Mouse (Mus musculus) stomach, postnatal 0 days (tissue): ENCODE measurements around the gene Mast4. TPM values are rescaled to one million over a fixed set of nuclear protein-coding genes. Genes with fewer than 3 reads are reported as not detected.

Source experiments
- ATAC-seq: fragments of 200-750 bp; cut with Nextera tagmentation; 2 replicates; pipeline ENCODE4 v1.8.0; 2017; ENCODE audit not compliant: low FRiP score, low TSS enrichment
- DNase-seq: peaks from one replicate; pipeline ENCODE4 v3.0.0-alpha.2; 2016; ENCODE audit warnings: low spot score
- H3K27ac ChIP-seq: fragments of 300-500 bp; sonication (generic); replicated peaks from 2 replicates; pipeline ENCODE4 v1.5.1; 2014; ENCODE audit warnings: mild to moderate bottlenecking, control low read depth
- H3K27me3 ChIP-seq: fragments of 300-500 bp; sonication (generic); 2 replicates; pipeline ENCODE4 v1.6.1; 2014; ENCODE audit warnings: low read length; ENCODE audit not compliant: control insufficient read depth, insufficient read depth
- H3K36me3 ChIP-seq: fragments of 300-500 bp; sonication (generic); 2 replicates; pipeline ENCODE4 v1.6.1; 2014; ENCODE audit warnings: low read length, mixed read lengths; ENCODE audit not compliant: control insufficient read depth, insufficient read depth
- H3K4me1 ChIP-seq: fragments of 300-500 bp; sonication (generic); replicated peaks from 2 replicates; pipeline ENCODE4 v1.6.1; 2014; ENCODE audit warnings: antibody characterized with exemption; ENCODE audit not compliant: control insufficient read depth, insufficient read depth
- H3K4me2 ChIP-seq: fragments of 300-500 bp; sonication (generic); replicated peaks from 2 replicates; pipeline ENCODE4 v1.6.1; 2014; ENCODE audit warnings: low read depth, mild to moderate bottlenecking, control low read depth, moderate library complexity
- H3K4me3 ChIP-seq: fragments of 300-500 bp; sonication (generic); 2 replicates; pipeline ENCODE4 v1.5.1; 2014; ENCODE audit warnings: low read depth, low read length, control low read depth
- H3K9ac ChIP-seq: fragments of 300-500 bp; sonication (generic); 2 replicates; pipeline ENCODE4 v1.6.1; 2014; ENCODE audit warnings: mild to moderate bottlenecking, low read length, control low read depth, mixed read lengths
- H3K9me3 ChIP-seq: fragments of 300-500 bp; sonication (generic); 2 replicates; pipeline ENCODE4 v1.6.1; 2016; ENCODE audit warnings: low read length; ENCODE audit not compliant: control insufficient read depth
- CTCF ChIP-seq: IDR thresholded peaks from 2 replicates; pipeline ENCODE4 v1.5.1; 2016; ENCODE audit warnings: antibody characterized with exemption, low read depth, mild to moderate bottlenecking, moderate library complexity
- EP300 ChIP-seq: optimal IDR thresholded peaks from 2 replicates; pipeline ENCODE3; 2016; ENCODE audit warnings: antibody characterized with exemption
- WGBS: fragments of 180-500 bp; shearing (Covaris S2); extraction: QIAGEN DNeasy Blood & Tissue Kit; methylation state at CpG from one replicate; pipeline ENCODE4 v1.1.7; 2014; 5-methylcytosine and 5-hydroxymethylcytosine counted together
- polyA plus RNA-seq: library from polyadenylated mRNA; unstranded; fragments of >200 nt; fragmentation: Nextera tagmentation; extraction: Ambion mirVana; gene quantifications from 2 replicates; pipeline ENCODE4 v1.2.1, GENCODE M21; 2015

The Mast4 gene
- polyA plus RNA-seq, 1 experiment from 2014 or later: 18.2 TPM

GRCm38 (mm10) chr13:102775506-102775905 lies 558.8 kb downstream of the Mast4 start:
- no peak for DNase-seq
- Histone ChIP-seq H3K4me2 (no peak overlapping the region), H3K4me1 (no peaks in the 10 kb centered on the region), H3K27ac (no peak overlapping the region), H3K27me3 (no peaks in the 10 kb centered on the region), H3K9ac (no peak overlapping the region), H3K9me3 (no peaks in the 10 kb centered on the region), H3K4me3 (no peak overlapping the region), H3K36me3 (0 out of 2 replicates have a peak, but pooled peaks cover 14% of the 10 kb centered on the region)
- TF ChIP-seq CTCF: no peak
- no peak for TF ChIP-seq EP300
- 64% methylated on average over 6 of the region's 6 CpGs for WGBS
- ATAC-seq: no peak

- no peaks in the 10 kb centered on the region for H3K9me3 ChIP-seq
- ATAC-seq: no peak; the same call in 1 of the 2 replicates
- no peaks in the 10 kb centered on the region for H3K27me3 ChIP-seq
- no peak overlapping the region for H3K9ac ChIP-seq
- WGBS: 69% methylated on average over 7 of the region's 7 CpGs
- H3K27ac ChIP-seq: 0 out of 2 replicates have a peak overlapping the region, but pooled peaks have one; percentile 45
- TF ChIP-seq EP300 (no peak), CTCF (peak; percentile 47)
- no peak for DNase-seq
- H3K4me2 ChIP-seq: no peak overlapping the region
- no peaks in the 10 kb centered on the region for H3K4me1 ChIP-seq
- H3K36me3 ChIP-seq: 0 out of 2 replicates have a peak, but pooled peaks cover 13% of the 10 kb centered on the region
- no peak overlapping the region for H3K4me3 ChIP-seq
Observed at GRCm38 (mm10) chr13:102774786-102775201, 559.5 kb downstream of the Mast4 start.

- H3K4me3 ChIP-seq: no peak overlapping the region
- ATAC-seq (no peak), DNase-seq (no peak)
- H3K27me3 ChIP-seq: no peaks in the 10 kb centered on the region
- H3K9me3 ChIP-seq: no peaks in the 10 kb centered on the region
- H3K27ac ChIP-seq: no peak overlapping the region
- no peak overlapping the region for H3K9ac ChIP-seq
- TF ChIP-seq EP300 (no peak), CTCF (no peak)
- no peak overlapping the region for H3K4me2 ChIP-seq
- no peaks in the 10 kb centered on the region for H3K4me1 ChIP-seq
- 84% methylated on average over 9 of the region's 9 CpGs for WGBS
- H3K36me3 ChIP-seq: peaks cover 18% of the 10 kb centered on the region; the same call in 1 of the 2 replicates
Observed at GRCm38 (mm10) chr13:102773169-102773568, 561.1 kb downstream of the Mast4 start.

- WGBS: 50% methylated on average over 8 of the region's 8 CpGs
Observed at GRCm38 (mm10) chr13:102770194-102770593, 564.1 kb downstream of the Mast4 start.

GRCm38 (mm10) chr13:102768512-102768911 lies 565.8 kb downstream of the Mast4 start:
- TF ChIP-seq EP300 (no peak), CTCF (no peak)
- no peak for ATAC-seq
- 91% methylated on average over 11 of the region's 11 CpGs for WGBS

More at GRCm38 (mm10) chr13:102770194-102770593, 564.1 kb downstream of the Mast4 start:
- H3K4me1 ChIP-seq: no peaks in the 10 kb centered on the region
- no peaks in the 10 kb centered on the region for H3K9me3 ChIP-seq
- no peak overlapping the region for H3K9ac ChIP-seq
- no peaks in the 10 kb centered on the region for H3K27me3 ChIP-seq
- no peak overlapping the region for H3K4me3 ChIP-seq
- no peak overlapping the region for H3K4me2 ChIP-seq
- H3K36me3 ChIP-seq: peaks cover 25% of the 10 kb centered on the region; the same call in 1 of the 2 replicates
- ATAC-seq: no peak
- DNase-seq: no peak
- no peak overlapping the region for H3K27ac ChIP-seq
- TF ChIP-seq CTCF (no peak), EP300 (no peak)

GRCm38 (mm10) chr13:102767110-102767509 lies 567.2 kb downstream of the Mast4 start:
- no peak for TF ChIP-seq EP300
- TF ChIP-seq CTCF: no peak
- Histone ChIP-seq H3K4me3 (no peak overlapping the region), H3K9ac (no peak overlapping the region), H3K27me3 (no peaks in the 10 kb centered on the region), H3K4me2 (no peak overlapping the region), H3K36me3 (peaks cover 25% of the 10 kb centered on the region; the same call in 1 of the 2 replicates), H3K9me3 (no peaks in the 10 kb centered on the region), H3K4me1 (no peaks in the 10 kb centered on the region), H3K27ac (no peak overlapping the region)
- DNase-seq (no peak), ATAC-seq (no peak)
- WGBS: 85% methylated on average over 7 of the region's 7 CpGs

More at GRCm38 (mm10) chr13:102768512-102768911, 565.8 kb downstream of the Mast4 start:
- no peaks in the 10 kb centered on the region for H3K9me3 ChIP-seq
- H3K4me3 ChIP-seq: no peak overlapping the region
- no peak overlapping the region for H3K4me2 ChIP-seq
- no peak overlapping the region for H3K9ac ChIP-seq
- no peak overlapping the region for H3K27ac ChIP-seq
- DNase-seq: no peak
- H3K27me3 ChIP-seq: no peaks in the 10 kb centered on the region
- H3K36me3 ChIP-seq: peaks cover 32% of the 10 kb centered on the region; the same call in 1 of the 2 replicates
- H3K4me1 ChIP-seq: no peaks in the 10 kb centered on the region
